Mouse (Mus musculus) frontal cortex, postnatal 14 days (tissue): ENCODE results near the gene Pex26.

Experiments used
- DNase-seq, 2 experiments: peaks; one replicate each; pipeline ENCODE4 v3.0.0; 2022; ENCODE audit warnings: low spot score in 2 of 2

Pex26 gene

GRCm38 (mm10) chr6:121166098-121166552 lies 17.3 kb upstream of the Pex26 start:
- DNase-seq: no peak

GRCm38 (mm10) chr6:121167381-121167975 lies 16.0 kb upstream of the Pex26 start:
- no peak for DNase-seq

DNA sequence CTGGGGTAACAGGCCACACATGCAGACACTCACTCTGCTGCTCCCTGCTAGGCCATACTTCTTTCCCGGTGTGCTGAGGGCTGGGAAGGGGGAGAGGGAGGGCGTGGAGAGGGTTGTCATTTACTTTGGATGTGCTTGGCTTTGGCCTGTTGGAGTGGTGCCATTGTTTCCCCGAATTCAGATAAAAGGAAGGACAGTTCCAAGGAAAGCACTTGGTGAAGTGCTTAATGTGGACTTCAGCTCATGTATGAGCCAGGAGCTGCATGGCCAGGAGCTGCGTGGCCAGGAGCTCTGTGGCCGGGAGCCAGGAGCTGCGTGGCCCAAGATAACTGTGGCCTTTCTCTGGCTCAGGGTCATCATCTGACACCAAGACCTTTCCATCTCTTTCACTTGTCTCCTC lies 12.4 kb upstream of the Pex26 start:
- DNase-seq: no peak

GRCm38 (mm10) chr6:121173471-121173870 lies 10.0 kb upstream of the Pex26 start:
- no peak for DNase-seq

GRCm38 (mm10) chr6:121174761-121175160 lies 8.7 kb upstream of the Pex26 start:
- DNase-seq: no peak

DNA sequence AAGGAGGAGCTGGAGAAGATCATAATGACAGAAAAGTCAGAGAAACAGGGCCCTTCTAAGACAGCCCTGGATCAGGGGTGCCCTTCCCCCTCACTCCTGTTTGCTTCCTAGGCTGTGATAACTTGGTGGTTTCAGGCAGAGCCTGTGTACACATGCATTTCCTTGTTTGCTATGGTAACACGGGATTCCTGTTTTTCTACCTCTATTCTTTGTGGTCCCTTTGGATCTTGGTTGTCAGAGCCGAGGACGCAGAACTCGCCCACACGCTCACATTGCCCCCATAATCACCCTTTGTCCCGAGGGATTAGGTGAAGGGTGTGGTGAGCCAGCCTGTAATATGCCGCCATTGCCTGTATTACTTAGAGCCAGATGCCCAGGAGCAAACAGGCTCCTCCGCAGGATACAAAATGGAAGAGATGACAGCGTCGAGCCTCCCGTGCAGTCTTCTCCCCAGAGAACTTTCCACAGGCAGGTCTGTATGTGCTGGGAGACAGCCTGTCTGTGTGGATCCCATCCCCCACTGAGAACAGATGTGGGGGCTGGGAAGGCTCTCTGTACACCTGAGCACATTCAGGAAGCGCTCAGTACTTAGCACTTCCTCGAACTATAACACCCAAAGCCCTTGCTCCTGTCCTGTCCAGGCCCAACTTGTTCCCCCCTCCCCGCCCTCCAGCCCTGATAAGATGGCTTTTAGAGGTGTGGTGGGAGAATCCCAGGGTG lies 7.3 kb upstream of the Pex26 start:
- DNase-seq: no peak

DNA sequence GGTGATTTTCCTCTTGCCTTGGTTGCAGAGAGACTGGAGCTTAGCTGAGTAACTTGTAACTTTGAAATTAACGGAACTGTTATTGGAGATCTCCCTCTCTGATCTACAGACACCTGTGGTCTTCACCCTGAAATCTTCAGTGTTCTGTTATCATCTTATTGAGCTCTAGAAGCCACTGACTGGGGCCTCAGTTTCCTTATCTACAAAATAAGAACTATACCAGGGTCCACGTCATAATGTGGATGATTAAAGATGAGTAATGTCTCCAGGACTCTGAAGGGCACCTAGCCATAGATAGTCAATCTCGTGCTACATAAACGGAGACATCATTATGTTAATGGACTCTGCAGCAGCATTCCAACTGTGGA lies 6.8 kb upstream of the Pex26 start:
- no peak for DNase-seq

GRCm38 (mm10) chr6:121177118-121177708 lies 6.3 kb upstream of the Pex26 start:
- DNase-seq: no peak

GRCm38 (mm10) chr6:121178700-121179358 lies 4.6 kb upstream of the Pex26 start:
- peak in 1 of 2 experiments; percentile 63 for DNase-seq

DNA sequence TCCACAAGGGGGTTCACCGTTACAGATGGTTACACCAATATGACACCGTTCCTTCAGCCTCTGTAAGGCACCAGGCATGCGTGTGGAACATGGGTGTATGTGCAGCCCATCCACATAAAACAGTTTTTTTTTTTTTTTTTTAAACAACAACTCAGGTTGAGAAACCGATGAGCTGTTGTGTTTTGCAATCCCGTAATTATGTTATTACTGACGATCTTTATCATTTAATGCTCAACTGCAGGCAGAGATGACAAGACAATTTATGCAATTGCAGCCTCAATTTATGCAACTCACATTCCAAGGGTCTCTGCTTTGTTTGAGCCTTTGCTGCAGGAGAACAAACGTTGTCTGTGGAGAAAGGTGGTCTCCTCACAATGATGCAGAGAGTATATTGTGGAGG lies 3.6 kb upstream of the Pex26 start:
- DNase-seq: no peak

GRCm38 (mm10) chr6:121184198-121185140 lies 1.0 kb downstream of the Pex26 start:
- DNase-seq: peak in 1 of 2 experiments; percentile 38

- DNase-seq: no peak
Measured at GRCm38 (mm10) chr6:121185232-121185631, 1.8 kb downstream of the Pex26 start.

DNA sequence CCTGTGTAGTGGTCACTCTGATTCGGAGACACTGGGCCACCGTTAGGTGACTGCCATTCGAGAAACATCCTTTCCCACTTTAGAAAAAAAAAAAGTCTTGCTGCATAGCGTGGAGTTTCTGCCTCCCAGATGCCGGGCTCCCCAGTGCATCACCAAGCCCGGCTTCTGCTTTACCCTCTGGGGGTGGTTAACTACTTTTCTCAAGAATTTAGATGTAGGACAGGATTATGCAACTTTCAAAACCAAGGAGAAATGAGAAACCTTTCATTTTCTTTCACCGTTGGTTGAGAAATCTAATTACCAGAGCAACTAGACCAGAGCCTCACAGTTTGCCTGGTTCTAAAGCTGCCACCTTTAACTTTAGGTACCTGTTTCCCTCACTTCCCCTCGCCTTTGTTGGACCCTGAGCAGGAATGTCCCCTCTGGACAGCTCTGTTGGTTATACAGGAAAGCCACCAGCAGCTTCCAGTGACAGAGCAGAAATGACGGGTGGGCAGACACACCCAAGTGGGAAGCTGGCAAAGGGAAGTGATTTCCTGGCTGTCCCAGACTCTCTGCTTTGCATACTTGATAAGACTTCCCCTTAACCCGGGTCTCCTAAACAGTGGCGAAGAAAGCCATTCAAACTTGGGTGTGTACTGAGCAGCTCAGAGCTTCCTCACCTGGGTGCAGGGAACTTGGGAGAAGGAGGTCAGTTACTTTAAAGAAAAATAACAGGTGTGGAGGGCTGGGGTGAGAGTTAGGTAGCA lies 8.0 kb downstream of the Pex26 start:
- no peak for DNase-seq

DNA sequence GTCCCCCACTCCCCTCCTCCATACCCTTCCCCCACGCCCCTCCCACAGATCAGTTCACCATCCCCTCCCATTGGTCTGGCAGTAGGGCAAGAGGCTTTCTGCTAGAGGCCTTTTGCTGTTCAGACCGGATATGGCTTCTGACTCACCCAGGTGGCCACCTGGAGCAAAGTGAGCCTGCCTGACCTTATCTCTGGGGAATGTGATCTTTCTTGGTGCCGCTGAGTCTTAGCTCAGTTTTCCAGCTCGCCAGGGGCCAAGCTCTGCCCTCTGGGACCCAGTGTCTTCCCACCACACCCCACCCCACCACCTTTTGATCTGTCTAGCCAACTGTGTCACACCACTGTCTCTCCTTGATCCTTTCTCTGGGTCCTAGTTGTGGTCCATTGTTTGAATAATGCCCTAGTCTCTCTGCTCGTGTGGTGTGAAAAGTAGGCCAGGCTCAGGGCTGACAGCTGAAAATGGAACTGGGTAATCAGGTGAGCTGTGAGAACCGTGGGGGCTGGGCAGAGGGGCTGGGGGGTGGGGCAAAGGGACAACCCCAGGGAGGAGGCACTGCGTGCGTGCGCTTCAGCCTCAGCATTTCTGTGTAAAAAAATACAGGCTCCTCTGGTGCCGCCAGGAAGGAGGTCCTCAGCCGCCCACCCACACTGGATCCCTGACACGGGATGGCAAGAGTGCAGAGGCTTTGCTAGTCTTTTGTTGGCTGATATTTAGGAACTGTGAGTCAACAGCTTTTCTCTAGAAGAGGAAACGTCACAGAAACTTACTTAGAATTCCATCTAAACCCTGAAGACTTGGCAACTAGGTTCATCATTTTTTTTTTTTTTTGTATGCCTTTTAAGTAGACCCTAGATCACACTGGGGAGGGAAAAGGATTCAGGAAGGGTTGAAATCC lies 10.8 kb downstream of the Pex26 start:
- DNase-seq: no peak

DNA sequence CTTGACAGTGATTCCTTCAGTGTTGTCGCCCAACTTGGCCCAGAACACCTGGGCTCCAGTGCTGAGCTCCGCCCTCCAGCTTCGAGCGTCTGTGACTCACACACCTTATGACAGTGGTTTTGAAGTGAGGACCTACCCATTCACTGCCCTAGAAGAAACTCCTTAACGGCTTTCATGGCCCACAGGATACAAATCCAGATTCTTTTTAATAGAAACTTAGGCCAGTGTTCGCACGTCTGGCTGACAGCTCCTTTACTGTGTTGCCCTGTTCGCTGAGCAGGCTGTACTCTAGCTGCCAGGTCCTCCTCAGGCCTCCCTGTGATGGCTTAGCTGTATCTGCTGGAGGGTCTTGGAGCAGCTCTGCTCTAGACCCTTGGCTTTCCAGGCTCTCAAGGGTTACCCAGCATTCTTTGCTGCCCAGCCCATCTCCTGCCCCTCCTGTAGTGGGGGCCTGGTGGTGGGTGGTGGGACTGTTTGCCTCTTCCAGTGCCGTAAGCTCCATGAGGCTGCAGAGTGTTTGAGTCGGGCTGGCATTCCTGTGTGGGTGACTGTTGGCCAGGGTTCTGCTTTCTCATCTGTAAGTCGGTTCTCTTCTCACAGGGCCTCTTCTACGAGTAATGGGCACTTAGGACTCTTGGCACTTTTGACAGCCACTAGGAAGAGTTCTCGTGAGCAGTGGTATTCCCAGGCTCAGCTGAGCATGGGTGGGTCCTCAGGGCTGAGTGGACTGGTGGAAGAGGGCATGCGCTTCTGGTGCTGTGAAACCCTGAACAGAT lies 11.7 kb downstream of the Pex26 start:
- no peak for DNase-seq

DNA sequence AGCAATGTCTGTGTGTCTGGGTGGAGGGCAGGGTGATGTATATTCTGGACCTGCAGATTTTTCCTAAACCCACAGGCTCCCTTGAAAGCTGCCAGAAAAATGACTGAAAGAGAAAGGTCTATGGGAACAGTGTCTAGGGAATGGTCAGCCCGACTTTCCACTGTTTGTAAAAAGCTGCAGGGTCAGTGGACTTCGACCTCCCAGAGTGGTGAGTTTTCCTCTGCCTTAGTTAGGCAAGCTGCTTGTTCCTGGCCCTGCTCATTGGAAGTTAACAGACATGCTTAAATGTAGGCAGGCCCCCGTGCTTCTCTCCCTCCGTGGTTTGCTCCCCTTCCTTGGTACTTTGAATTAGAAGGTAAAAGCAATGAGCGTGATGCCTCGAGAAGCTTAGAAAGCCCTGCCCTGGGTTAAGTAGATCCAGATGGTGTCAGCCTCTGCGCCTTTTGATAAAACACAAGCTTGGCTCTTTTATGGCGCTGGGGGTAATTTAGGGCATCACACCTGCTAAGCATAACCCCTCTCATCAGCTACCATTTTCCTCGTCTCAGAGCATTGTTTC lies 14.4 kb downstream of the Pex26 start:
- DNase-seq: no peak

DNA sequence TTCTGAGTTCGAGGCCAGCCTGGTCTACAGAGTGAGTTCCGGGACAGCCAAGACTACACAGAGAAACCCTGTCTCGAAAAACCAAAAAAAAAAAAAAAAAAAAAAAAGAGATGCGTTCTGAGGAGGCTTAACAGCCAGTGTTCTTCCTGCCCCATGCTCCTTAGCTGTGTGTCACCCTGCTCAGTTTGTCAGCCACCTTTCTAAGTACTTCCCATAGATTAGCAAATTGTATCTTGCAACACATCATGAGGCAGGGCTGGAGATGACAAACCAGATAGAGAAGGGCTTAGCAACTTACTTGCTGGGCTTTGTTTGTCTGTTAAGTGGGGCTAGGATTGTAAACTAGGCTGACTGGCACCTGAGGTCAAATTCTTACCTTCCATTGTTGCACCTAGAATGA lies 17.0 kb downstream of the Pex26 start:
- DNase-seq: no peak

DNA sequence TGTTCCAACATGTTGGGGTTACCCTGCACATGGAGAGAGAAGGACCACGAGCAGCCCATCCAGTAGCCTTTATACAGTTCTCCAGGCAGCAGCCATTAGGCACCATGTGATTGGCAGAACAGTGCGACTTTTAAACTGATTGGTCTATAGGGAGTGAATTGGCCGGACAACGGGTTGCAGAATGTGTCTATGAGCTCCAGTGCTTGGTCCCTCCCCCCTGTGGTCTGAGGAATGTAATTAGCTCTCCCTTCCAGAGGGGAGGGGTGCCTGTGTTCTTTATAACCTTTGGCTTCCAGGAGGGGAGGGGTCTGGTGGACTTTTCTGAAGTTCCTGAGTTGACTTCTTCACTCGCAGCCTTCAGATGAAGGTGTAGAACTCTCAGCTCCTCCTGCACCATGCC lies 18.6 kb downstream of the Pex26 start:
- DNase-seq: no peak

GRCm38 (mm10) chr6:121206481-121206880 lies 23.0 kb downstream of the Pex26 start:
- no peak for DNase-seq
